Mouse (Mus musculus): ENCODE data around the gene Slc22a22.
A peak's percentile ranks its signal among the peaks of the same experiment; 100 is the strongest.

The Slc22a22 gene

DNA sequence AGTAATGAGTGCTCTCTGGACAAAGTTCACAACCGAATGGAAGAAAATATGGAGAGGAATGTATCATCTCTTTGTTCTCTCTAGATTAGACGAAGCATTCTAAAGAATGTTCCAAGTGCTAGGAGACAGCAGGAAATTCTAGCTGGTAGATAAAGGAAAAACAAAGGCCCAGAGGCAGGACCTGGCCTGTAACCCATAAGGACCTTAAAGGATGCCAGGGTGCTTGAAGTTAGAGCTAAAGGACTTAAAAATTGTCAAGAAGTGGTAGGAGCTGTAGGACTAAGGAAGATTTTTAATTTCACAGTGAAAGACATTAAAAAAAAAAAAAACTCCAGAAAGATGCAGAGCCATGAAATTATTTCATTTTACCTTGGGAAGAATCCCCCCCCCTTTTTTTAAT, at the start of gene Slc22a22:
TSS of gene Slc22a22 (minus strand) at position 101 of the 400 bp plus-strand sequence.
- DNase-seq (ENCODE audit: low spot score) = no peak

DNA sequence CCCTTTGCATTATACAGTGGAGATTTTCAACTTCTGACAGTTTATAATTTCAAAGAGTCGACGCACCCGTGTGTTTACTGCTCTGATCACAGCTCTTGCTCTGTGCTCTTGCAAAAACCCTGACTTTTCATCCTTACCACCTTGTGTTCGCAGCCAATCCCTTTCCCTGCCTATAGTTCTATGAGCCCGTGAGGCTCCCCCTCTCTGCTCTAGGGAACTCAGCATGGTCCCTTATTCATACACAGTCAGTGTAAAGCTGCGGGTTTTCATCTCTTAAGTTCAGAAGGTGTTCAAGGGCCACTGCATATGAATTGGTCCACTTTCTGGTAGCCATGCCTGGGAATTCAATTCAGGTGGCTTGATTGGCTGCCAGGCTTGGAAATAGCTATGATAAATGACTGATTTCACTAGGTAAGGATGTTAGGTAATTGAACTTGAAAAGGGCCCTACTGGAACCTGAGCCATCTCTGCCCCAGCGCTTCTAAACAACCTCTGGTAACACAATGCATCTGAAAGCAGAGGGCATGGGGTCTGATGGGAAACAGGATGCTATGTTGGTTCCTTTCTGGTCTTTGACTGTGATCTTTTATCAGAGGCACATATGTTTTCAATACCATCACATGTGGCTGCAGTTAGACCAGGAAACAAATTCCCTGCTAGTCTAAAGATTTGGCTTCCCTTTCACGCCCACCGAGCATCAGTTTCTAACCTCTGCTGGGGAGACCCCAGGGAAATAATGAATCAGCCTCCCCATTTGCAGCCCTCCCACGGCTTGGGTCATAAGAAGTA, 46.3 kb upstream of the Slc22a22 start:
- no peak for DNase-seq (ENCODE audit: low spot score)

DNA sequence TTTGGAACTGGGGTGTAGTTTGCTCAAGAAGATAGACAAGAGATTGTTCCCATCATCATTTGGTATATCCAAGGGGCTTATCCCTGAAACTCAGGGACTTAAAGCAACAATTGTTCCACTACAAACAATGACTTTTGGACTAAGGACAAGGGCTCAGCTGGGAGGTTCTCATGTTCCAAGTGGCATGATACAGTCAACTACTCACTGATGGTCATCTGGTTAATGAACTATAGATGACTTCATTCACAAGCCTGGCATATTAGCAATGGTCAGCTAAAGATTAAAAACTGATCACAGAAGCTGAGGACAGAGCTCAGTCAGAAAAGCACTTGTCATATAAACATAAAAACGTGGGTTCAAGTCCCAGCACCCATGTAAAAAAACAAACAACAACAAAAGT, 44.7 kb upstream of the Slc22a22 start:
- DNase-seq (ENCODE audit: low spot score) = no peak

DNA sequence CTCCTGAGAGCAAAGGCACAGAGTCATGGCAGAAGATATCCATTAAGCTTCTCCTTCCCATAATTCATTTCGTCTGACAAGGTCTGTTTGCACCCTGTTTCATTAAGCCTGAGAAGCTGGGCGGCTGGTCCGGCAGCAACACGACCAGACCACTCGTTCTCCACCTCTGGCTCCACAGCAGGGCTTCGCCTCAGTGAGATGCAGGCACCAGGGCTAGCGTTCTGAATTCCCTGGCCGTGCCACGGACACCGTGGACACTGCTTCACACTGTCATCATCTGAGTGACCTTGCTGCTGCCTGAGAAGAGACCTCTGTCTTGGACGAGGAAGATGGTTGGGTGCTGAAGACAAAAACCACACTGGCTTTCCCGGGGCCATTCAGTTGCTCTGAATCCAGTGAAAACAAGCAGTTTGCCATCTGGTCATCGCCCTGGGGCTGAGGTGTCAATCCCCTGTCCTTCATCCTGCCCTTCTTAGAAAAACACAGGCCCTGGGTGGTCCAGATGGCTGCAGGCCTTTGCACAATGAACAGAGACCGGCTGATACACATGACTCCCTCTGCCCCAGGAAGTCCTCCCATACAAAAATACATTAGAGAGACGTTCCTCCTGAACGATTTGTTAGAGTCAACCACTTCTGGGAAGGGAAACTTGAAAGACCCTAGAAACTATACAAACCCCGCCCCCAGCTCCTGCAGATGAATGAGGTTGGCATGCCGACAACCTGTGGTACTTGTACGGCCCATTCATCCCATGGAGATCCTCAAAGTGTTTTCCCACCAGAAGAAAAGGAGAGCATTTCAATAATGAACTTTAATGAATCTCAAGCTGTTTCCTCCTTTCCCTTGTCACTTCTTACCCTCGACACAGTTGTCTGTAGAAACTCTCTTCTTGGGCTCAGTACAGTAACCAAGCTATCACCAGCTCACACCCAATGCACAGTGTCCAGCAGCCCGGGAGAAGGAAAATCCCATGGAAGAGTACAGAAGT, 32.1 kb upstream of the Slc22a22 start:
- DNase-seq (ENCODE audit: low spot score) = no peak

DNA sequence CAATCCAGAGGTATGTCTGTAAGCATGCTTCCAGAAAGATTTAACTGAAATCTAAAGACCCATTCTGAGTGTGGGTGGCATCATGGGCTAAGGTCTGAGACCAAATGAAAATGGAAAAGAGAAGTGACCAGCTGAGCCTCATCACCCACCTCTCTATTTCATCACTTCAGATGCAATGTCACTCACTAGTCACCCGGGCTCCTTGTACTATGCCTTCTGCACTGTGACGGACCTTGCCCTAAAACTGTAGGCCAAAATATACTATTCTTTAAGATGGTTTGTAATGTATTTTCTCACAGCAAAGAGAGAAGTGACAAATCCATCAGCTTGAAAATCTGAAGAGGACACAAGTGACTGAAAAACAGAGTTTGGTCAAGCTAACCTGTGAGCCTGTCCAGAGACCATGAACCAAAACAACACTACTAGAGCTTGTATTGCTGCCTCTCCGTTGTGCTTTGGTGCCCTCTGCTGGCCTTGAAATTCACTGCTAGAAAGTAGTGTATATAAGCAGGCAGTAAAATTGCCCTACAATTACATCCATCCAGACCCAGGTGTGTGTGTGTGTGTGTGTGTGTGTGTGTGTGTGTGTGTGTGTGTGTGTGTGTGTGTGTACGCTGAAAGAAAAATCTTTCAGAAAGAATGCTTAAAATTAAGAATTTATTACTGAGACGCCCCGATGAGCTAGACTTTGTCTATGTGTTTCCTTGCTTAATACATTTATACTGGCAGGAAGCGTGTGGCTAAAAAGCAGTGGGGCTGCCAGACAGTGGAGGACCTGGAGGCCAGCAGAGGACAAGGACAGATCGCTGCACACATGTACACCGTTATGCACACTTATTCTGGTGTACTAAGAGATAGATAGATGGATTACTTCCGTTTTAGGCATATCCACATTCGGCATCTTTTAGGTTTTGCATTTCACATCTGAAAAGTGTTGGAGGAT, 31.1 kb upstream of the Slc22a22 start:
- DNase-seq (ENCODE audit: low spot score) = peak; percentile 49

DNA sequence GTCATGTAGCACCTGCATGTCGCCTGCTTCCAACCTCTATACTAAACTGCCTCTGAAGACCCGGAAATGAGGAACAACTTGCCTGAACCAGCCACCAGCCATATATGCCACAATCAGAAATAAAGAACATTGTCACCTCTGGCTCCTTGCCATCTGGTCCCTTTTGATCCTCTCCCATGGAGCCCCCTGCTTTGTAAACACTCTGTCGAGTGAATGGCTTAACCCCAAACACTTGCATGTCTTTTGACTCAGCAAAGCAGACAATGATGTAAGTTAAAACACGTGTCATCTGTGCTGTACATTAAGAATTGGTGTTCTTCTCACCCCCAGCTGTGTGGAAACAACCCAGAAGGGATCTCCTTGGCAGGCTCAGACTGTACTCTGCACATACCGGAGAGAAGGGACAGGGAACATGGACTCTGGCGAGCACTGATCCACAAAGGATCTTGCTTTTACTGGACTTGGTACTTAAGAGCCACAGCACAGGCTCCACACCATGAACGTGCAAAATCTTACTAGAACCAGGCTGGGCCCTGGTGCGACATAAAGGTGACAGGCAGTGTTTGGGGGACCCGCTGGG, 26.8 kb upstream of the Slc22a22 start:
- no peak for DNase-seq (ENCODE audit: low spot score)

DNA sequence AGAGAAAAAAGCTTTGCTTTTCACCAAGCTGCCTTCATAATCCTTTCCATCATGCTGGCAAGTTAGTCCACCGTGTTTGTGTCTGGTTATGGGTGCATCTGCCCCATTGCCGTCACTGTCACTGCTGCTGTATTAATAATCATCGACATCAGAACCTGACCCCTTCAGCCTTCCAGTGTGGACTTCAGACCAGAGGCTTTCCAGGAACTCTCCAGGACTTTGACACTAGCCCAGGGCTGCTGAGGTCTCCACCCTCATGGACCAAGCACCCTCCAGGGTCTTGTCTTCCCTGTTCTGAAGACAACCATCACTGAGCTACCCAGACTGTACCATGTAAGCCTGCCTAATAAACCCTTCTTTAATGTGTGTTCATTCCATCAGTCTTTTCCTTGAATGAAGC, 26.2 kb upstream of the Slc22a22 start:
- DNase-seq (ENCODE audit: low spot score) = no peak

DNA sequence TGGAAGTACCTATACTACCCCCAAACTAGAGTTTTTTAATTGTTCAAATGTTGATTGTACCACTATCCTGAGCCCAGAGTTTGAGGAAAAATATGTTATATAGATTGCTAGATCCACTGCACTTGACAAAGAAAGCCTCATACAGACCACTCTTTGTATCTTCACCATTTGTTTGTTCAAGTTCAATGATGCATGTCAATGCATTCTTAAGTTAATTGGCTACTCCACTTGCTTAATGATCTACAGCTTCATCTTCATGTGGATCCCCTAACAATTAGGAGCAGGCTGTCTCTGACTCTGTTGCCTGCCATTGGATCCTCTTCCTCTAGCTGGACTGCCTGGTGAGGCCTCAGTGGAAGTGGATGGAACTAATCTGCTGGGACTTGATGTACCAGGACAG, 24.1 kb upstream of the Slc22a22 start:
- no peak for DNase-seq (ENCODE audit: low spot score)

DNA sequence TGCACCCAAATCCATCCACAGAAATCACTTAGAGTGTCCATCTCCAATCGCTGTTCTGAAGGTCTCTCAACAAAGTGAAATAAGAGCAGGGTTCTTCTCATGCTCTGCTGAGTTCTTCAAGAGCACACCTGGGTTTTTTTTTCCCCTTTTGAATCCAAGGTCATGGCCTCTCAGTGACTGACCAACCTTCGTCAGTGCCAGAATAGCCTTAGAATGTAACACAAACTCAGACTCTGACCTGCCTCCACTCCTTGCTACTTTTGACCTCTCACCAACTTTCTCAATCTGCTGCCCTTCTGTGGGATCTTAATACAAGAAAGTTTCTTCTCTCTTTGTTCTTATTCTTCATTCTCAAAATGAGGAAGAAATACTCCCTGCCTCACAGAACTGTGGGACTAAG, 18.7 kb upstream of the Slc22a22 start:
- DNase-seq (ENCODE audit: low spot score) = no peak

DNA sequence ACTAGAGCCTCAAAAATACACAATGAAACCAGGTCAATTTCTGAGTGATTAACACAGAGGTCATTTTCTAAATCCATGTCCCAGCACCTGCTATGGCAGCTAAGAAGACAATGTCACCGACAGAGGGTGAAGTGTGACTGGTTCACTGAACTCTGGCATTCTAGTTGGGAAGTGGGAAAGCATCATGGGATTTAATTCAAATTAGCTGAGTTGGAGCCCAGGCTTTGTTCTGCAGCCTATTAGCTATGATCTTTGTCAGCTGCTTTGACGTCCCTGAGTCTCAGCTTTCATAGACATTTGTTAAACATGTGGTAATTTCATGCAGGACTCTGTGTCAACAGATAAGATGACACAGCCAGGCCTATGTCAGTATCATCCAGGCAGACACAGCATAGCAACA, 5.1 kb upstream of the Slc22a22 start:
- DNase-seq (ENCODE audit: low spot score) = no peak

DNA sequence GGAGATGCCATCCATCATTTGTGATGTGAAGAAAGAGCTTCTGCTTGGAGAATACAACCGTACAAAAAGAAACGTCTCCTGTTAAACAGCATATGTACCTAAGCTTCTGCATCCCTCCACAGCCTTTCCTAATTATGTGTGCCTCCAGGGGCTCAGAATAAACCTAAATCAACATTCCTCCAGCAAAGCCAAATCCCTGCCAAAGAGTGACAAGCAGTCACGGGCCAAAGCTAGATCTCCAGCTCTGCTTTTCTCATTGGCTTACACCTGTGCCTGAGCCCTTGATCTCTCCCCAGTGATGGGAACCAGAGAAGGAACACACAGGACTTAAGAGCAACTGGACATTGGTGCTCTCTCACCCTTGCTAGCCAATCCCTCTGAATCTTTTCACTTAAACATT, 5.8 kb downstream of the Slc22a22 start:
- no peak for DNase-seq (ENCODE audit: low spot score)

DNA sequence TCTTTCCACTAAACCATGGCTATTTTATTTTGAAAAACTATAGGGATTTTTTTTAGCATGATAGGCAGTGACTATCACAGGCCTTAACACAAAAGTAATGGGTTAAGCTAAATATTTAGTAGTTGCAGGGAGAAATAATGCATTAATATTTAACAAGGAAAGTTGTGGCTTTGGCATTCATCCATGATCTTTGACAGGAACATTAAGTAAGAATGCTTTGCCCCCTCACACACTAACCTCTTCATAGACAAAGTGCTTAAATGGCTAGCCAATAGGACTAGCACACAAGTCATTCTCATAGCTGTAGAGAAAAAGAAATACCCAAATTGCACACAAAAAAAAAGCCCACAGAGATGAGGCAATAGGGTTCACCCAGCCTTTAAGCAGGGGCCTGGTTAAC, 11.4 kb downstream of the Slc22a22 start:
- DNase-seq (ENCODE audit: low spot score) = no peak

DNA sequence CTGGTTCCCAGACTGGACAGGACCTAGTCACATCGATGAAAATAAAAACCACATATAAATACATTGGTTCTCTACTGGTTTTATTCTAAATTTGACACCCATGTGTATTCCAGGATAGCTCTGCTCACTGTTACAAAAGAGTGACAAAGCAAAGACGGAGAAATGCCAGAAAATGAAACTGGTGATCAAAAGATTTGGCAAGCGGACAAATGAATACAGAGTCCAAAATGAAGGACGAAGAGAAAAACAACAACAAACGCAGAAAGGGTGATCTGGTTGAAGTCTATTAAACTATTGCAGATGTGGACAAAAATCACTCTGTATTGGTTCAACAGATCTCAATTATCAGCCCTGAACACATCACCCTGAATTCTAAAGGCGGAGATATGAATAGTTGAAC, 12.4 kb downstream of the Slc22a22 start:
- DNase-seq (ENCODE audit: low spot score) = no peak

DNA sequence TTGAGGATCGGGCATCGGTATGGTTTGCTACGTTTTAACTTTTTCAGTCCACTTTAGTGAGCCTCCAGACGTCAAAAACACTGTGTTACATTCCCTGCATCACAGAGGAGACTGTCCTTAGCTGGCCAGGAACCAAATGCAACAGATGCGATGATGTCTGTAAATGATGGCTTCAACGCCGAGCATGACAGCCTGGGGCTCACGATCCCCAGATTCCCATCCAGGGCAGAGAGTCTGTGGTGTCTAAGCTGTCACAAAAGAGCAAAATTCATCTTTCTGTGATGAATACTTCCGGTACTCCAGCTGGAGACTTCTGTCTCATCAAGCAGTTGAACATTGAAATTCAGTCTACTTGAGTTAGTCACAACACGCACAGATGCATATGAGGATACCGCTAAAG, 13.4 kb downstream of the Slc22a22 start:
- DNase-seq (ENCODE audit: low spot score) = no peak

DNA sequence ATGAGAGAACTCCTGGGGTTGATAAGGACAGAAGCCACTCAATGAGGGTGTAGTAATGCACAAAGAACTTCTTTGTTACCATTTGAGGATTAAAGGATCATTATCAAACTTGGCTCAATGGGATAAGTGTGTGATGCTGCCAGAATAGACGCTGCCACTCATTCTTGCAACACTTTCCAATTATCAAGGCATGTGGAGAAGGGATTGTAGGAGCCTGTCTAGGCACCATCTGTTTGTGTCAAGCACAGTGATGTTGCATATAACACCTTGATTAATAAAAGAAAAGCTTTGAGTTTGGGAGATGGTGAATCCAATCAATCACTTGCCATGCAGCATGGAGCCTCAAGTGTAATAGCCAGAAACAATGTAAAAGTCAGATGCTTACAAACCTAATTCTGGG, 16.1 kb downstream of the Slc22a22 start:
- DNase-seq (ENCODE audit: low spot score) = no peak

DNA sequence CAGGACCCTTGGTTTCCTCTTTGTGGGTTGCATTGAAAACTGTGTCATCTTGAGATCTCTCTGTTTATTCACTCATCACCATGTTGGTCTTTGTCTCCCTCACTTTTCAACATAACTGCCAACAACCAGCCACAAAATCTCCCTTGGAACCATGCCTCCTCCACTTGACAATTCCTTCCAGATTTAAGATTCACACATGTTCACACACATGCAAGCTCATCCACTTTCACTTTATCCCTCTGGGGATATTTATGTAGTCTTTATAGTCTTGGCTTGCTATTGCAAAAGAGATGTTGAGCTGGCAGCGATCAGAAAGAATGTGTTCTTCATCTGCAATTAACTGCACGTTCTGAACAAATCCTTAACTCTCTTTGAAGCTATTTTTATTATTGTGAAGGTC, 20.1 kb downstream of the Slc22a22 start:
- DNase-seq (ENCODE audit: low spot score) = no peak

DNA sequence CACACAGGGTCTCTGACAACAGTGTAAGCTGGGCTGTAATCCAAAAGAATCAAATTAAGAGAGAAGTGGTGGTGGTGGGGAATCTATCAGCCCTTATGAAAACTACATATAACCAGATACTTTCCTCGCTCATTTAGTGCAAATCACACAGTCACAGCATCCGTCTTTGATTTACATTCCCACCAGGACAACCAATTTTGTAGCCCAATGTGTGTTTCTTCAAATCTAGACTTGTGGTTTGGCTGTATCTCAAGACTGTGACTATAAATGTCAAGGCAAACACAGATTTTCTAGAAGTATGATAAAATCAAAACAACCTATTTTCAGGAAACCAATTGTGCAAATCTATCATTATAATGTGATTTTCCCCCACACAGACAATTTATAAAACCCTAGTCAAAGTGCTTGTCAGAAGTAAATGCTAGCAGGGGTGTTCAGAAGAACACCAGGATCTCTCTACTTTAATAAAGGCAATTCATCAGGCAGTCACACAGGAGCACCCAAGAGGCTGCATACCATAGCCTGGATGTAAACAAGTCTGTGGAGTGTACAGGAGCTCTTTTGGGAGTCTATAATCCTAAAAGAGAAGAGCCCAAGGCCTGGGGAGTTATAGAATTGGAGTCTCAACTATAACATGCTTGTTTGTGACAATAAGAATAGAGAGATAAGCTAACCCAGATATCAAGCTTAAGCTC, 42.6 kb downstream of the Slc22a22 start:
- no peak for DNase-seq (ENCODE audit: low spot score)

DNA sequence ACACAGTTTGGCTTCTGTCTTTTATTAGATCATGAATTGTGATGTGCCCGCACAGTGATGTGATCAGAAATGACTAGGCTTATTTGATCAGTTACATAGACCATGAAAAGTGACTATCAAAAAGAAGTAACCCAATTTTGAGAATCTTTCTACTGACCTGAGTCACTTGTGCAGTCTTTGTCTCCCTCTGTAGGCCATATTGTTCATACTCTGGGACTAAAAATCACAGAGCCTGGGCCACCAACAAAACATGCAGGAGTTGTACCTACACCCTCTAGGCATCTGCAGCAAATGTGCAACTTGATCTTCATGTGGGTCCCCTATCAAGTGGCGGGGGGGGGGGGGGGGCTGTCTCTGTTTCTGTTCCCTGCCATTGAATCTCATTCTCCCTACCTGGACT, 68.9 kb downstream of the Slc22a22 start:
- DNase-seq (ENCODE audit: low spot score) = peak; percentile 25

DNA sequence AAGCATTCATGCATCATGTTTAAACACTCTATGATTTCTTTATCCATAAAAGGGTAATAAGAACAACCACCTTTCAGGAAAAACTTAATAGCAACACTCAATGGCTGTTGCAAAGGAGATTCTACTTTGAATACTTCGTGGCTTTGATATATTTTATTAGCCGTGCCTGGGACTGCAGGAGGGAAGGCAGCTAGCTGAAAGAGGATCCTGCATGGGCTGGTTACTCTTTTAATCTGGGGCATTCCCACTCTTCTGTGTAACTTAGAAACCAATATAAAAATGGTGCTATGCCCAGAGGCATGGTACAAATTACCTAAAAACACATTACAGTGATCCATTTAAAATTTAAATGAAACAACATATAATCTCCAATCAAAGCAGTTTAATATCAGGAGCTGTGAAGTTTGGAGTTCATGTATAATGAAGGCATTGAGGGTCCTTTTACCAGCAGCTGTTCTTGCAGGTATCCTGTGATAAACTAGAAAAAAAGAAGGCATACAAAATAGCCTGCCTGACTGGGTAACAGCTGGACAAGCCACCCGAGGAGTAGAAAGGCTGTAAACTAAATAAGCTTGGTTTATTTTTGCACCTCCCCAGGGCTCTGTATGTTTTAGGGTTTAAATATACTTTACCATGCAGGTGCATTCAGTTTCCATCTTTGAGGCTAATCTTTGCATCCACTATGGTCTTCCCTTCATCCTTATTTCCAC, 78.8 kb downstream of the Slc22a22 start:
- no peak for DNase-seq (ENCODE audit: low spot score)

DNA sequence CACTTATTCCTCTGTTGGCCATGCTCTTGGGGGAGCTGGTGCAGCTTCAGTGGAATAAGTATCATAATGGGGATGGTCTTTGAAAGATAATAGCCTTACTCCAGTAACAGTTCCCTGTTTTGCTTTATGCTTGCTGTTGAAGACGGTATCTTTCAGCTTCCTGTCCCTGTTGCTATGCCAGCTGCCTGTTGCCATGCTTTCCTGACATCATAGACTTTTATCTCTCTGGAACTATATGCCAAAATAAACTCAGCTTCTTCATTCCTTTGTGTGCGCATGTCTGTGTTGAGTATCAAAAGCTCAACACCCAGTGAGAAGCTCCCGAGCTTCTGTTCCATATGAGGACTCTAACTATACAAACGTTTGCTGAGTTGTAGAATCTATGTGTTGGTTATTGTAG, 83.4 kb downstream of the Slc22a22 start:
- no peak for DNase-seq (ENCODE audit: low spot score)
